Mouse (Mus musculus): ENCODE results near the gene 4930558K02Rik. TPM values are rescaled to one million over a fixed set of nuclear protein-coding genes. Genes with fewer than 3 reads are reported as not detected.

4930558K02Rik gene
- polyA plus RNA-seq, 1 experiment from 2014 or later = 0.17 TPM

- peaks cover 15% of the 10 kb centered on the region for H3K4me1 ChIP-seq
- H3K27me3 ChIP-seq = no peaks in the 10 kb centered on the region
- H3K9ac ChIP-seq (replicated peaks) = no peak overlapping the region
- ATAC-seq (replicated peaks) = no peak
- whole genome bisulfite sequencing = 44% methylated on average over 8 of the region's 8 CpGs
- H3K9me3 ChIP-seq = no peaks in the 10 kb centered on the region
- H3K27ac ChIP-seq (replicated peaks) = no peak overlapping the region
- peaks cover 3% of the 10 kb centered on the region; the same call in 1 of the 2 replicates for H3K36me3 ChIP-seq
- H3K4me2 ChIP-seq (replicated peaks) = no peak overlapping the region
- H3K4me3 ChIP-seq = no peak overlapping the region
Observed at GRCm38 (mm10) chr1:162008631-162009067, 29.2 kb upstream of the 4930558K02Rik start.

- no peak for ATAC-seq (replicated peaks)
- Histone ChIP-seq H3K4me3 (no peak overlapping the region), H3K4me1 (peaks cover 17% of the 10 kb centered on the region), H3K4me2 (replicated peaks) (no peak overlapping the region), H3K9ac (replicated peaks) (no peak overlapping the region), H3K27me3 (no peaks in the 10 kb centered on the region), H3K27ac (replicated peaks) (no peak overlapping the region), H3K36me3 (peaks cover 3% of the 10 kb centered on the region; the same call in 1 of the 2 replicates), H3K9me3 (no peaks in the 10 kb centered on the region)
- WGBS = 63% methylated on average over 4 of the region's 4 CpGs
Observed at GRCm38 (mm10) chr1:162008208-162008607, 28.8 kb upstream of the 4930558K02Rik start.

- 92% methylated on average over 9 of the region's 9 CpGs for WGBS
- no peak for ATAC-seq (replicated peaks)
- Histone ChIP-seq H3K4me3 (no peak overlapping the region), H3K4me2 (replicated peaks) (no peak overlapping the region), H3K36me3 (peaks cover 3% of the 10 kb centered on the region; the same call in 1 of the 2 replicates), H3K4me1 (peaks cover 17% of the 10 kb centered on the region), H3K27ac (replicated peaks) (no peak overlapping the region), H3K27me3 (no peaks in the 10 kb centered on the region), H3K9me3 (no peaks in the 10 kb centered on the region), H3K9ac (replicated peaks) (no peak overlapping the region)
Observed at GRCm38 (mm10) chr1:162006109-162006508, 26.7 kb upstream of the 4930558K02Rik start.

GRCm38 (mm10) chr1:162004821-162005770, 25.7 kb upstream of the 4930558K02Rik start:
- no peaks in the 10 kb centered on the region for H3K36me3 ChIP-seq
- H3K4me1 ChIP-seq = peaks cover 17% of the 10 kb centered on the region
- H3K27me3 ChIP-seq = no peaks in the 10 kb centered on the region
- no peak overlapping the region for H3K27ac ChIP-seq (replicated peaks)
- no peak overlapping the region for H3K9ac ChIP-seq (replicated peaks)
- no peak overlapping the region for H3K4me3 ChIP-seq
- H3K9me3 ChIP-seq = no peaks in the 10 kb centered on the region
- 60% methylated on average over 23 of the region's 23 CpGs for WGBS
- H3K4me2 ChIP-seq (replicated peaks) = no peak overlapping the region
- ATAC-seq (replicated peaks) = no peak; the same call in 1 of the 2 replicates

- H3K27me3 ChIP-seq = no peaks in the 10 kb centered on the region
- no peak overlapping the region for H3K4me2 ChIP-seq (replicated peaks)
- H3K36me3 ChIP-seq = no peaks in the 10 kb centered on the region
- no peak overlapping the region for H3K27ac ChIP-seq (replicated peaks)
- ATAC-seq (replicated peaks) = no peak
- H3K9me3 ChIP-seq = no peaks in the 10 kb centered on the region
- H3K4me1 ChIP-seq = peaks cover 21% of the 10 kb centered on the region
- H3K4me3 ChIP-seq = no peak overlapping the region
- 18% methylated on average over 7 of the region's 7 CpGs for WGBS
- no peak overlapping the region for H3K9ac ChIP-seq (replicated peaks)
Observed at GRCm38 (mm10) chr1:162004518-162004780, 25.0 kb upstream of the 4930558K02Rik start.

GRCm38 (mm10) chr1:162003729-162004517, 24.5 kb upstream of the 4930558K02Rik start:
- WGBS = 33% methylated on average over 14 of the region's 14 CpGs
- H3K27me3 ChIP-seq = no peaks in the 10 kb centered on the region
- no peak for ATAC-seq (replicated peaks)

GRCm38 (mm10) chr1:162001328-162001727, 21.9 kb upstream of the 4930558K02Rik start:
- ATAC-seq (replicated peaks) = no peak
- WGBS = 74% methylated on average over 8 of the region's 8 CpGs

More at GRCm38 (mm10) chr1:162003729-162004517, 24.5 kb upstream of the 4930558K02Rik start:
- H3K27ac ChIP-seq (replicated peaks) = no peak overlapping the region
- no peak overlapping the region for H3K9ac ChIP-seq (replicated peaks)
- H3K4me1 ChIP-seq = peaks cover 24% of the 10 kb centered on the region
- H3K4me2 ChIP-seq (replicated peaks) = no peak overlapping the region
- no peaks in the 10 kb centered on the region for H3K36me3 ChIP-seq
- no peaks in the 10 kb centered on the region for H3K9me3 ChIP-seq
- no peak overlapping the region for H3K4me3 ChIP-seq

GRCm38 (mm10) chr1:161999882-162000371, 20.5 kb upstream of the 4930558K02Rik start:
- peak; percentile 92 for ATAC-seq (replicated peaks)
- H3K27me3 ChIP-seq = no peaks in the 10 kb centered on the region
- peaks cover 21% of the 10 kb centered on the region for H3K4me1 ChIP-seq
- no peaks in the 10 kb centered on the region for H3K36me3 ChIP-seq
- H3K9ac ChIP-seq (replicated peaks) = peak overlapping the region; percentile 33; the same call in 1 of the 2 replicates
- no peak overlapping the region for H3K4me3 ChIP-seq
- WGBS = under 1% methylated on average over 4 of the region's 4 CpGs
- peak overlapping the region; percentile 35 for H3K4me2 ChIP-seq (replicated peaks)
- H3K27ac ChIP-seq (replicated peaks) = peak overlapping the region; percentile 68
- H3K9me3 ChIP-seq = no peaks in the 10 kb centered on the region

More at GRCm38 (mm10) chr1:162001328-162001727, 21.9 kb upstream of the 4930558K02Rik start:
- Histone ChIP-seq H3K27me3 (no peaks in the 10 kb centered on the region), H3K4me2 (replicated peaks) (no peak overlapping the region), H3K9me3 (no peaks in the 10 kb centered on the region), H3K36me3 (no peaks in the 10 kb centered on the region), H3K4me3 (no peak overlapping the region), H3K4me1 (peaks cover 24% of the 10 kb centered on the region), H3K27ac (replicated peaks) (no peak overlapping the region), H3K9ac (replicated peaks) (no peak overlapping the region)

- H3K4me2 ChIP-seq (replicated peaks) = no peak overlapping the region
Observed at GRCm38 (mm10) chr1:161999338-161999737, 19.9 kb upstream of the 4930558K02Rik start.

GRCm38 (mm10) chr1:161998781-161999180, 19.3 kb upstream of the 4930558K02Rik start:
- no peaks in the 10 kb centered on the region for H3K9me3 ChIP-seq
- no peak overlapping the region for H3K27ac ChIP-seq (replicated peaks)
- H3K4me3 ChIP-seq = no peak overlapping the region
- no peak overlapping the region for H3K9ac ChIP-seq (replicated peaks)
- no peak overlapping the region for H3K4me2 ChIP-seq (replicated peaks)
- peaks cover 10% of the 10 kb centered on the region for H3K4me1 ChIP-seq
- H3K36me3 ChIP-seq = no peaks in the 10 kb centered on the region
- no peak for ATAC-seq (replicated peaks)
- WGBS = 79% methylated on average over 4 of the region's 4 CpGs
- H3K27me3 ChIP-seq = no peaks in the 10 kb centered on the region

More at GRCm38 (mm10) chr1:161999338-161999737, 19.9 kb upstream of the 4930558K02Rik start:
- Histone ChIP-seq H3K27me3 (no peaks in the 10 kb centered on the region), H3K4me1 (peaks cover 16% of the 10 kb centered on the region), H3K9me3 (no peaks in the 10 kb centered on the region), H3K4me3 (no peak overlapping the region), H3K36me3 (no peaks in the 10 kb centered on the region), H3K27ac (replicated peaks) (peak overlapping the region; percentile 35; the same call in 1 of the 2 replicates), H3K9ac (replicated peaks) (0 out of 2 replicates have a peak overlapping the region, but pooled peaks have one; percentile 26)
- 36% methylated on average over 5 of the region's 5 CpGs for WGBS
- peak; percentile 29; the same call in 1 of the 2 replicates for ATAC-seq (replicated peaks)

- Histone ChIP-seq H3K27ac (replicated peaks) (no peak overlapping the region), H3K9ac (replicated peaks) (no peak overlapping the region), H3K4me3 (no peak overlapping the region), H3K4me2 (replicated peaks) (no peak overlapping the region), H3K4me1 (no peaks in the 10 kb centered on the region), H3K9me3 (no peaks in the 10 kb centered on the region), H3K36me3 (no peaks in the 10 kb centered on the region), H3K27me3 (no peaks in the 10 kb centered on the region)
- 94% methylated on average over 7 of the region's 7 CpGs for WGBS
- ATAC-seq (replicated peaks) = no peak
Observed at GRCm38 (mm10) chr1:161992389-161992788, 13.0 kb upstream of the 4930558K02Rik start.

- H3K27me3 ChIP-seq = no peaks in the 10 kb centered on the region
- ATAC-seq (replicated peaks) = no peak
- H3K9ac ChIP-seq (replicated peaks) = no peak overlapping the region
- WGBS = 90% methylated on average over 11 of the region's 11 CpGs
- H3K27ac ChIP-seq (replicated peaks) = no peak overlapping the region
- no peaks in the 10 kb centered on the region for H3K4me1 ChIP-seq
- H3K36me3 ChIP-seq = no peaks in the 10 kb centered on the region
- no peaks in the 10 kb centered on the region for H3K9me3 ChIP-seq
- H3K4me2 ChIP-seq (replicated peaks) = no peak overlapping the region
- H3K4me3 ChIP-seq = no peak overlapping the region
Observed at GRCm38 (mm10) chr1:161991846-161992245, 12.4 kb upstream of the 4930558K02Rik start.
